Mouse (Mus musculus) urinary bladder, postnatal 14 days (tissue): ENCODE measurements around the gene Pde11a.

Experiments
- DNase-seq: peaks from one replicate; pipeline ENCODE4 v3.0.0; 2021; ENCODE audit warnings: low spot score

The Pde11a gene

GRCm38 (mm10) chr2:75959183-75959849 lies 379.3 kb downstream of the Pde11a start:
- DNase-seq = no peak

- no peak for DNase-seq
These were observed 382.9 kb downstream of the Pde11a start for GRCm38 (mm10) chr2:75955709-75956108.

- DNase-seq = no peak
These were observed 385.3 kb downstream of the Pde11a start for GRCm38 (mm10) chr2:75953320-75953719.

GRCm38 (mm10) chr2:75950685-75951084 lies 387.9 kb downstream of the Pde11a start:
- DNase-seq = no peak
